Mouse (Mus musculus) gastrocnemius, postnatal 14 days (tissue): ENCODE results near the gene Adat3. TPM values are rescaled to one million over a fixed set of nuclear protein-coding genes. Genes with fewer than 3 reads are reported as not detected.
A peak's percentile ranks its signal among the peaks of the same experiment; 100 is the strongest.
"Not testable (repeated sequence)": the region's sequence is repeated elsewhere in the genome, so short reads cannot be mapped to it uniquely, and the experiment has no call there.

Experiments used
- DNase-seq: peaks from one replicate; pipeline ENCODE4 v3.0.0; 2021; ENCODE audit warnings: mixed read lengths
- intact Hi-C: fragments of 180-260 bp; cut with DNase I; formaldehyde crosslinking; loops from one replicate; pipeline ENCODE4 v1.15.1; 2025; ENCODE audit warnings: low total_unique reads
- total RNA-seq, 2 experiments: library from RNA; stranded (reverse); gene quantifications; 2 replicates each; pipeline ENCODE4 v1.2.3; 2021

The Adat3 gene
- total RNA-seq, 2 experiments from 2014 or later, result 1.2 to 1.5 TPM

GRCm38 (mm10) chr10:80577195-80578130 is 25.2 kb upstream of the Adat3 start, which contains the start of gene Klf16:
Klf16 (minus strand) TSS chr10:80577321.
- intact Hi-C loops, result loop anchor here (5.0 kb wide), 1 partner anchor 110 kb away; no protein-coding TSS in a partner anchor

GRCm38 (mm10) chr10:80578131-80578750 is 24.4 kb upstream of the Adat3 start:
- intact Hi-C loops, result loop anchor here (5.0 kb wide), 1 partner anchor 109 kb away; no protein-coding TSS in a partner anchor
- peak; percentile 86 for DNase-seq

More at GRCm38 (mm10) chr10:80577195-80578130, 25.2 kb upstream of the Adat3 start, which contains the start of gene Klf16:
- DNase-seq, result peak; percentile 98

- intact Hi-C loops, result loop anchor here (5.0 kb wide), 1 partner anchor 108 kb away; no protein-coding TSS in a partner anchor
- DNase-seq, result no peak
Measured at GRCm38 (mm10) chr10:80578911-80579310, 23.8 kb upstream of the Adat3 start.

- intact Hi-C loops, result no loop called here
Measured at GRCm38 (mm10) chr10:80583047-80583446, 19.6 kb upstream of the Adat3 start.

GRCm38 (mm10) chr10:80584045-80584488 is 18.6 kb upstream of the Adat3 start:
- no peak for DNase-seq
- intact Hi-C loops, result no loop called here

More at GRCm38 (mm10) chr10:80583047-80583446, 19.6 kb upstream of the Adat3 start:
- no peak for DNase-seq

GRCm38 (mm10) chr10:80584642-80585552 is 17.8 kb upstream of the Adat3 start:
- no peak for DNase-seq
- intact Hi-C loops, result no loop called here

- no peak for DNase-seq
- intact Hi-C loops, result no loop called here
Measured at GRCm38 (mm10) chr10:80585581-80585980, 17.1 kb upstream of the Adat3 start.

GRCm38 (mm10) chr10:80586407-80587304 is 16.0 kb upstream of the Adat3 start:
- intact Hi-C loops, result no loop called here
- DNase-seq, result no peak

- intact Hi-C loops, result no loop called here
- no peak for DNase-seq
Measured at GRCm38 (mm10) chr10:80587305-80587657, 15.4 kb upstream of the Adat3 start.

GRCm38 (mm10) chr10:80589127-80589878 is 13.4 kb upstream of the Adat3 start:
- intact Hi-C loops, result no loop called here
- DNase-seq, result no peak

- intact Hi-C loops, result no loop called here
- peak; percentile 98 for DNase-seq
Measured at GRCm38 (mm10) chr10:80589879-80590854, 12.5 kb upstream of the Adat3 start, which contains the start of gene Abhd17a. Abhd17a (minus strand) TSS chr10:80590341.

GRCm38 (mm10) chr10:80596318-80596717 is 6.4 kb upstream of the Adat3 start:
- no peak for DNase-seq
- intact Hi-C loops, result no loop called here

- DNase-seq, result no peak
- intact Hi-C loops, result no loop called here
Measured at GRCm38 (mm10) chr10:80603364-80603763, 684 bp downstream of the Adat3 start.

- intact Hi-C loops, result no loop called here
- DNase-seq, result no peak
Measured at GRCm38 (mm10) chr10:80604001-80604509, 1.4 kb downstream of the Adat3 start.

- intact Hi-C loops, result loop anchor here (5.0 kb wide), 1 partner anchor 87 kb away; no protein-coding TSS in a partner anchor
- no peak for DNase-seq
Measured at GRCm38 (mm10) chr10:80604988-80605387, 2.3 kb downstream of the Adat3 start.

- not testable (repeated sequence) for DNase-seq
- intact Hi-C loops, result loop anchor here (5.0 kb wide), 1 partner anchor 87 kb away; no protein-coding TSS in a partner anchor
Measured at GRCm38 (mm10) chr10:80605721-80606120, 3.0 kb downstream of the Adat3 start, which contains the start of gene Gm49322. Gm49322 (plus strand) TSS chr10:80606021.
